Mouse (Mus musculus) embryonic stem cell, embryonic (primary cell): ENCODE results near the gene Ccdc113.

Experiments used
- CTCF ChIA-PET, 4 experiments: fragments of 300-600 bp in 2 of 4; fragments of 350-600 bp in 2 of 4; sonication (Branson Sonifier 250); formaldehyde crosslinking; loops; one replicate each; lab custom pipeline; 2022; ENCODE audit warnings: inconsistent platforms in 2 of 4; lab: Charles Lee
- POLR2A ChIA-PET, 4 experiments: fragments of 300-600 bp in 2 of 4; fragments of 350-600 bp in 2 of 4; sonication (Branson Sonifier 250); formaldehyde crosslinking; loops; one replicate each; lab custom pipeline; 2022; ENCODE audit warnings: antibody characterized with exemption in 4 of 4, inconsistent platforms in 1 of 4; lab: Charles Lee

The Ccdc113 gene

GRCm38 (mm10) chr8:95512257-95512656 is 21.6 kb upstream of the Ccdc113 start:
- ChIA-PET CTCF (interaction anchor here in 1 of 4 experiments (0.6 kb wide), 1 partner anchor 14 kb away, joined by 7 read pairs; no protein-coding TSS in a partner anchor), POLR2A (no interaction called here)

DNA sequence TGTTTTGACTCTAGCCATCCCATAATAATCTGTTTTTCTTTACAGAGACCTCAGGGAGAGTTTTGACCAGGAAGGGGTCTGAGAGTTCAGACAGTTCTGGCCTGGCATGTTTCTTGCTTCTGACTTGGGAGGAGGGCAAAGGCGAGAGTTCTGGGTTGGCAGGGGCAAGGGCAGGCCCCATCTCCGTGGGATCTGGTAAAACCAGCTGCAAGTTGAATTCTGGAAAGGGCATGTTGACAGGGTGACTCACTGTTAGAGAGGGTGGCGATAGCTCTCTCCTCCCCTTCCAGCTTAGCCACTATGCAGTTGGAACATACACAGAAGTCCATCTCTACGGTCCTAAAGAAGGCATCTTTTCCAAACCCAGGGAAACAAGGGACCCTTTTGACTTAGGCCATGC is 20.7 kb upstream of the Ccdc113 start:
- CTCF ChIA-PET = no interaction called here
- POLR2A ChIA-PET = no interaction called here

- ChIA-PET POLR2A (interaction anchor here in 1 of 4 experiments (0.7 kb wide), 1 partner anchor 17 kb away, joined by 3 read pairs; the partner anchor contains the start of gene Ccdc113), CTCF (no interaction called here)
These were observed 17.0 kb upstream of the Ccdc113 start for GRCm38 (mm10) chr8:95516928-95517327.

DNA sequence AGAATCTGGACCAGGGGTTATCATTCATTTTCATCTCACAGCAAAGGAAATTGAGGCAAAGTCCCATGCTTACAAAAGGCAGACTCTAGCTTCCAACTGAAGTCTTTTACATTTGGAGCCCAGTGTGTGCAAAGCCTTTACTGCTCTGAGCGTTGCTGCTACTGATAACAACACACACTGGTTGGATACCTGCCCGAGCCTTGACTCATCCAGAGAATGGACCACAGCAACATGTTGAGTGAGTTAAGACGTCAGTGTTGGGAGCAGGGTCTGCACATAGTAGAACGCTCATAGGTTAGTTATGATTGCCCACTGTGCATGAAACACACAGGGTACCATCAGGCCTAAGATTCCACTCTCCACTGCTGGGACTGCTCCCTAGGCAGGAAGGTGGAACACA is 9.9 kb upstream of the Ccdc113 start:
- CTCF ChIA-PET = no interaction called here
- POLR2A ChIA-PET = no interaction called here

GRCm38 (mm10) chr8:95528194-95528593 is 5.7 kb upstream of the Ccdc113 start:
- POLR2A ChIA-PET = interaction anchor here (0.6 to 3.0 kb wide), 7 partner anchors 10 to 305 kb away, joined by 3 to 15 read pairs (median 11); no protein-coding TSS in a partner anchor
- CTCF ChIA-PET = interaction anchor here in 2 of 4 experiments (1.0 to 1.9 kb wide), 4 partner anchors 18 to 196 kb away, joined by 3 to 6 read pairs (median 4); partner anchors contain the start of genes Usb1 (in 1 of the 2) and Zfp319 (in 1 of the 2)

GRCm38 (mm10) chr8:95528750-95529310 is 5.1 kb upstream of the Ccdc113 start:
- CTCF ChIA-PET = interaction anchor here in 2 of 4 experiments (0.6 to 1.9 kb wide), 5 partner anchors 17 to 197 kb away, joined by 3 to 6 read pairs (median 3); partner anchors contain the start of genes Usb1 (in 1 of the 2) and Zfp319 (in 1 of the 2)
- POLR2A ChIA-PET = interaction anchor here in 3 of 4 experiments (0.8 to 3.0 kb wide), 4 partner anchors 9 to 24 kb away, joined by 3 to 13 read pairs (median 12); no protein-coding TSS in a partner anchor

DNA sequence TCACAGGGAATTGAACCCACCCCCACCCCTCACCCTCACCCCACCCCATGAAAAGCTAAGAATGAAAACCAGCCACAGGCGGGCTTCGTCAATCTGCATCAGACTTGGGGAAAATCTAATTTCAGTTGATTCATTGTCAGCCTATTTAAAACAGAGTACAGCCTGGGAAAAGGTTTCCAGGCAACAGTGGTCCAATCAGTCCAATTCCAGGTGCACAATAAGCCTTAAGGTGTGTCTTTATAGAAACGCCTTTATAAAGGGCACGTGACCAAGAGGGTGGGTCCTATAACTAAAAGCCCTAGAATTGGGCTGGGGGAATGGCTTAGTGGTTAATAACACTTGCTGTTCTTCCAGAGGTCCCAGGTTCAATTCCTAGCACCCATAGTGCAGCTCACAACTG is 1.7 kb upstream of the Ccdc113 start:
- CTCF ChIA-PET = interaction anchor here in 2 of 4 experiments (0.6 to 0.9 kb wide), 2 partner anchors 24 to 66 kb away, joined by 4 to 5 read pairs; no protein-coding TSS in a partner anchor

DNA sequence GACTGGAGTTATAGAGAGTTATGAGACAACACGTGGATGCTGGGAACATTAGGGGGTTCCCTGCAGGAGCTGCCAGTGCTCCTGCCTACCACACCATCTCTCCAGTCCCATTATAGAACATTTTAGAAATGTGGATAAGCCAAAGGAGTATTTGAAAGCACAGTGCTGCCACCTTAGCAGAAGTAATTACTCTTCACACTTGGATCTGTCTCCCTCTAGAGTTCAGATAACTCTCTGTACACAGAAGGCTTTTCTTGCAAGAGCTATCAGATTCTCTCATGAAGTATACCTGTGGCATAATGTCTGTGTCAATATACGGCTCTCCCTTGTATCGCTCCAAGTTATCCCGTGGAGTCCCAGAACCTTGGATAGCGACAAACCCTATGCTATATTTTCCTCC is 5.6 kb downstream of the Ccdc113 start:
- ChIA-PET CTCF (interaction anchor here in 1 of 4 experiments (0.6 kb wide), 1 partner anchor 458 kb away, joined by 3 read pairs; no protein-coding TSS in a partner anchor), POLR2A (no interaction called here)

More for the DNA sequence above, 1.7 kb upstream of the Ccdc113 start:
- POLR2A ChIA-PET = interaction anchor here in 3 of 4 experiments (0.7 to 5.7 kb wide), 10 partner anchors 13 to 321 kb away, joined by 3 to 47 read pairs (median 4); partner anchors contain the start of genes Usb1 (in 2 of the 3), Zfp319 (in 2 of the 3) and Slc38a7 (in 1 of the 3)

DNA sequence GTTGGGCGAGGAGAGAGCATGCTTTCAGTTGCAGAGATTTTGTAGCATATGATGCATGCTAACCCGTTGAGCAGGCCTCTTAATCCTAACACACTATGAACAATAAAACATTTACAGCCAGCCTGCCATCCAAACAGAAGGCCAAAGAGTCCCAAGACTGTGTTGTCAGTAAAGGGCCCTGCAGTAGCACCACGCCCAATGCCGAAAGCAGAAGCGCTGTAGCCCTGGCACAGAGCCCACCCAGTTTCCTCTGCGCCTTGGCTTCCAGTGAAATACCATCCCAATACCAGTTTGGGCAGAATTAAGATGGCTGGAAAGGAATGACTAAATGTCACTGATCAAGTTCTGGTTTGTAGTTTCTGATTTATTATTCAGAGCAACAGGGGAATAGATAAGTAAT is 8.3 kb downstream of the Ccdc113 start:
- POLR2A ChIA-PET = no interaction called here
- CTCF ChIA-PET = no interaction called here

DNA sequence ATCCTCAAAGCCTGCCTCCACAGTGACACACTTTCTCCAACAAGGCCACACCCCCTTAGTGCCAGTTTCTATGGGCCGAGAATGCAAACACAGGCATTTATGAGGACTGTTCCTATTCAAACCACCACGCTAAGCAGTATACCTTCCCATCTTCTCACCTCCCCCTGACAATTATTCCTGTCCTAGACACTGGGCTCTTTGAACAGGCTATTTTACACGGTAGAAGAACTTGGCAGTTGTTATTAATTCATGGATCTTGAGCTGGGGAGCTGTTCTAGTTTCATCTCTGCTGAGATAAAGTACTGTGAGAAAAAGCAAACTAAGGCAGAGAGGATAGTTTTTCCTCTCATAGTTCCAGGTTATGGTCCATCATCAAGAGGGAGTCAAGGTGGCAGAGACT is 9.2 kb downstream of the Ccdc113 start:
- POLR2A ChIA-PET = interaction anchor here in 2 of 4 experiments (3.9 to 4.2 kb wide), 2 partner anchors 9 to 10 kb away, joined by 34 to 47 read pairs; partner anchors contain the start of gene Ccdc113 (in 2 of the 2)
- CTCF ChIA-PET = no interaction called here

DNA sequence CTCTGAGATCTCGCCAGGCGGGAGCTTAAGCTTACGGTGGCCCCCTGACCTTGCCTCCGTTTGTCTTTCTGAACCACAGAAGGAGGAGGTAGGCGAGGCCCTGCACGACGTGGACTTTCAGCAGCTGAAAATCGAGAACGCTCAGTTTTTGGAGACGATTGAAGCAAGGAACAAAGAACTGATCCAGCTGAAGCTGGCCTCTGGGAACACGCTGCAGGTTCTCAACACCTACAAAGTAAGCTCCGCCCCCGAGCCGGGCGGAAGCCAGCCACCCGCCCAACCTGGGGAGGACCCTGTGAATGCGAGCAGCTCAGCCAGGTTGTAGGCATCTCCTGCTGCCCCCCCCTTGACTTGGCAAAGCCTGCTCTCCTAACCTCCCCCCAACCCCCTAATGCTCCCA is 11.9 kb downstream of the Ccdc113 start:
- ChIA-PET POLR2A (interaction anchor here (0.6 to 4.2 kb wide), 43 partner anchors 9 to 484 kb away, joined by 3 to 47 read pairs (median 4); partner anchors contain the start of genes Ccdc113 (in 4 of the 4), Csnk2a2 (in 2 of the 4), Mmp15 (in 2 of the 4) and Usb1 (in 2 of the 4)), CTCF (interaction anchor here (0.7 to 2.5 kb wide), 16 partner anchors 12 to 225 kb away, joined by 3 to 9 read pairs (median 4); partner anchors contain the start of genes Ccdc113 (in 3 of the 4) and Mmp15 (in 1 of the 4))

DNA sequence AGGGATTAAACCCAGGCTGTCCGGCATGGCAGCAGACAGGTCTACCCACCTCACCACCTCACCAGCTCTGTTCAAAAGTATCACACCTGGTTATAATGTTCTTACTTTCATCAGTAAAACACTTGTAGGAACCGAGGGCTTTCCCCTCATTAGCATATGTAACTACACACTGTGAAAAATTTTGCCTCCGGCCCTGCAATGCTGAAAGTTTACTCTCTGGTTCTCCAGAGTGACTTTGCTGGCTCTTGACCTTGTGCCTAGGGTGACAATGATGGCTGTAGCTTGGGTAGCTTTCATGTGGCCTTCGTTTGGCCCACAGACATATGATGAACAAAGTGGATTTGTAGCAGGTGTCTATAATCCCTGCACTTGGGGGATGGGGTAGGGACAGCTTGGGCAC is 13.1 kb downstream of the Ccdc113 start:
- ChIA-PET CTCF (interaction anchor here (0.5 to 2.5 kb wide), 8 partner anchors 13 to 587 kb away, joined by 3 to 9 read pairs (median 4); partner anchors contain the start of gene Ccdc113 (in 2 of the 4)), POLR2A (interaction anchor here in 3 of 4 experiments (0.6 to 4.2 kb wide), 16 partner anchors 9 to 150 kb away, joined by 3 to 47 read pairs (median 6); partner anchors contain the start of gene Ccdc113 (in 3 of the 3))

GRCm38 (mm10) chr8:95547931-95548330 is 14.0 kb downstream of the Ccdc113 start:
- ChIA-PET POLR2A (interaction anchor here in 3 of 4 experiments (0.7 to 1.6 kb wide), 15 partner anchors 8 to 216 kb away, joined by 3 to 11 read pairs (median 4); partner anchors contain the start of genes Ccdc113 (in 2 of the 3), Usb1 (in 2 of the 3), Csnk2a2 (in 1 of the 3) and Zfp319 (in 1 of the 3)), CTCF (interaction anchor here (0.7 to 1.2 kb wide), 7 partner anchors 14 to 243 kb away, joined by 3 to 8 read pairs (median 3); partner anchors contain the start of gene Ccdc113 (in 1 of the 4))

- POLR2A ChIA-PET = interaction anchor here in 3 of 4 experiments (0.5 to 1.2 kb wide), 10 partner anchors 9 to 218 kb away, joined by 3 to 6 read pairs (median 3); partner anchors contain the start of genes Ccdc113 (in 2 of the 3), Usb1 (in 1 of the 3) and Zfp319 (in 1 of the 3)
- CTCF ChIA-PET = interaction anchor here in 2 of 4 experiments (0.6 to 0.7 kb wide), 4 partner anchors 51 to 370 kb away, joined by 3 to 11 read pairs (median 3); no protein-coding TSS in a partner anchor
These were observed 16.3 kb downstream of the Ccdc113 start for GRCm38 (mm10) chr8:95549871-95550829.

GRCm38 (mm10) chr8:95551577-95551976 is 17.7 kb downstream of the Ccdc113 start:
- ChIA-PET CTCF (no interaction called here), POLR2A (interaction anchor here in 1 of 4 experiments (1.1 to 1.2 kb wide), 2 partner anchors 12 to 50 kb away, joined by 3 to 4 read pairs; no protein-coding TSS in a partner anchor)

DNA sequence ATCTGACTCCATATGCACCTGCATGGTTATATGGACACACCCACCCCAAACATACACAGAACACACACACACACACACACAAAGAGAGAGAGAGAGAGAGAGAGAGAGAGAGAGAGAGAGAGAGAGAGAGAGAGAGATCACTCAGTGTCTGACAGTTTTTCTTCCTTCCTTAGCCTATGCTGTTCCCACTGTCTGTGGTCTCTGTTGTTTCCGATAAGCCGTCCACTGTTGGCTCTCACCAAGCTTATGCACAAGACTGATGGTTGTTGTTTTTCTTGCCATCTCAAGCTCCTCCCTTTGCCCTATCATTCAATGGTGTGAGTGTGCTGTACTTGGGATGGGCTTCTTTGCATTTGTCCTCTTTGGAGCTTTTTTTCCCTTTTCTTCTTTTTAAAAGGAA is 22.1 kb downstream of the Ccdc113 start:
- CTCF ChIA-PET = no interaction called here
- POLR2A ChIA-PET = interaction anchor here in 1 of 4 experiments (1.0 to 1.1 kb wide), 3 partner anchors 8 to 11 kb away, joined by 3 to 4 read pairs (median 3); no protein-coding TSS in a partner anchor

DNA sequence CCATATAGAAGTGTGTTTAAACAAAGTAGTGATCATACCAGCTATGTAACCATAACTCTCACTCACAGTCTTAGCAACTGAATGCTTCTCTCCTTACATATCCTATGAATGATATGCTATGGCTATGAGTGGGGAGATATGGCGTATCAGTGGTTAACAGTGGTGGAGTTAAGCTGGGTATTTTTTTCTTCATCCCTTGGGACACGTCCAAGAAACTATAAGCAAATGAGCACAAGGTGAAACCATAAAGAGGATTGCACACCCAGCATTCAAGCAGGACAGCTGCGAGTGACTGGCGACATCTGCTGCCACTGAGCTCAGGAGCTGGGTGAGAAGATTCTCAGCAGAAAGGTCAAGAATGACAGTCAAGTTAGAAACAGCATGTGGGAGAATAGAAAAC is 32.3 kb downstream of the Ccdc113 start:
- ChIA-PET POLR2A (interaction anchor here in 1 of 4 experiments (0.6 to 1.3 kb wide), 3 partner anchors 10 to 510 kb away, joined by 3 to 4 read pairs (median 3); no protein-coding TSS in a partner anchor), CTCF (interaction anchor here in 1 of 4 experiments (0.7 kb wide), 1 partner anchor 58 kb away, joined by 4 read pairs; no protein-coding TSS in a partner anchor)
